Mouse (Mus musculus) megakaryocyte progenitor cell, adult 5-6 weeks (primary cell): ENCODE results near the gene Nmnat2. TPM values are rescaled to one million over a fixed set of nuclear protein-coding genes. Genes with fewer than 3 reads are reported as not detected.

Experiments used
- ATAC-seq: replicated peaks from 2 replicates; pipeline ENCODE4 v1.8.0; 2016; ENCODE audit warnings: mild to moderate bottlenecking, moderate TSS enrichment, inconsistent platforms; ENCODE audit not compliant: poor library complexity
- total RNA-seq, 2 experiments: library from RNA; stranded (forward) in 1 of 2; stranded (reverse) in 1 of 2; fragments of 157-497, 149-512 nt in 1 of 2; fragments of 200-1000 nt in 1 of 2; gene quantifications; 2 replicates each; pipeline versions ENCODE4 v1.2.3 to v1.2.4; 2015 to 2017

Nmnat2 gene
- total RNA-seq, 2 experiments from 2014 or later, result 0.20 to 0.21 TPM

DNA sequence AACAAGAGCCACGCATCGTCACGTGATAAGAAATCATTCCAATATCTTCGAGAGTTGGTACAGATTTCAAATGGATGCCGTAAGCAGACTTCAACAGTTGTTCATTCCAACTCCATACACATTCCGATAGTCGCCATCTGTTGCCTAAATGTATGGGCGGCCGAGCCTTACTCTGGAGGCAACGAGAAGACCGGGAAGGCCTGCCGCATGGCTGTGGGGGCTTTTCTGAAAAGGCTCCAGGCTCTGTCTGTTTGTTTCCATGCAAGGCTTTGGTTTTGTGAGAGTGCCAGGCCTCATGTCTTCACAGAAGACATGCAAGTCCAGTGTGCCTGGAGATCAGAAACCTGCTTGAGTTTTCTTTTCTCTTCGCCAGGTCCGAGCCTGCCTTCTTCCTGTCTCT lies 28.6 kb downstream of the Nmnat2 start:
- ATAC-seq, result no peak

DNA sequence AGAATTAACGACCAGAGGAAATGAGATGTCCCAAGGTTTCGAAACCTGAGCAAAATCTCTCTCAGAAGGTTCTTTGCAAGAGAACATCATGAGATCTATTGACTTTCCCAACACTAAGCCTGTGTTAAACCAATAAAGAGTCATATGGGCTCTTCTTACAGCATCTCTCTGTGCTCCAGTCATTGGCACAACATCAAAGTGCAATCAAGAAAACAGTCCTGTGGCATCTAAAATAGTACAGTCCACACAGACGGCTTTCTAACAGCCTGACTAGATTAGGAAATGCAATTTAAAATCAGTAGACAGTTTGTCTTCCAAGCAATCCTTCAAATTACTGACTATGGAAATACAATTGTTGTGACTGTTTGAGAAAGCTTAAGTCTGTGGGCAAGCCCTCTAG lies 32.2 kb downstream of the Nmnat2 start:
- ATAC-seq, result no peak

DNA sequence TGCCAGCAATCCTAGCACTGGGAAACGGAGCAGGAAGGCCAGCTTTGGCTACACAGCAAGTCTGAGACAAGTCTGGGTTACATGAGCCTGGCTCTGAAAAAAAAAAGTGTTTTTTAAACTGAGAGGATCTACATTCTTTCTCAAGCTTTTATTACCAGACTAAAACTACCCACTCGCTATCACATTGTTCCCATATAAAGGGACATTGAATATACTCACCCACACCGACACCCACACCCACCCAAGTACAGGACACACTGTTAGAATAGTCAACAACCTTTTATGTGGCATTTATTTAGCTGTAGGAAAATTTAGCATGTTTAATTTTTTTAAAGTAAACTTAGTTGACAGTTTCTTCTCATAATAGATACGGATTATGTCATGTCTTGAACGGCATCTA lies 35.3 kb downstream of the Nmnat2 start:
- ATAC-seq, result no peak

DNA sequence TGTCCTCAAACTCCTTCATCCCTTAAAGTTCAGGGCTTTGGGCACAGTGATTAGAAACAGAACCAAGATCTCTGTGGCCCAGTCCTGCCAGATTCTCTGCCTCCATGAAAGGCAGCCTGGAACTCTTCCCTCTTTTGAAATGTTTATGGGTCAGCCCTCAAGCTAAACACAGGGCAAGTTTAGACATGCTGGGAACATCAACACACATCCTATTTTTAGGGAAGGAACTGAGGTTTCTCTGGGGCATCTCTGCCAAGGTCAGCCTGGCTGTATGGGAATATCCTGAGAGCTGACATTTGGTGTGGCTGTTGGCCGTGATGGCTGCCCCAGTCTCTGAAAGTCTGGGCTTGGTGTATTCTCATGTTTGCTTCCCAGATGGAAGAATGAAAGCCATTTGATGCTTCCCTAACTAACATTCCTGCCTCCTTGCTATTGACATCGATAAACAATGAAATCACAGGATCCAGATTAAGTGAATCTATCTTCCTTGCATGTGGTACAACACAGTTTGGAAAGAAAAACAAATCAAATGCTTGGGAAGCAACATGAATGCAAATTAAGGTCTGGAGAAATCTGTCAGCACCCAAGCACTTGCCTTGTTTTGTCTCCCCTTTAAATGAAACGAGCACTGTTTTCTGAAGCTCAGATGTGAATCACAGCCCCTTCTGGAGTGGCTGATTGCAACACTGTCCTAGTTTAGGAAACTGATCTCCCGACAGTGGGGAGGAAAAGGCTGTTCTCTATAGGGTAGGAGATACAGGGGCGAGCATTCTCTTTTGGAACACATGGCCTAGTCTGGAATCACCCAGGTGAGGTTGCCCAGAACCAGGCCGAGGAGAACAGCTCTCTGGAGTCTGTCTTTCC lies 37.7 kb downstream of the Nmnat2 start:
- ATAC-seq, result no peak

DNA sequence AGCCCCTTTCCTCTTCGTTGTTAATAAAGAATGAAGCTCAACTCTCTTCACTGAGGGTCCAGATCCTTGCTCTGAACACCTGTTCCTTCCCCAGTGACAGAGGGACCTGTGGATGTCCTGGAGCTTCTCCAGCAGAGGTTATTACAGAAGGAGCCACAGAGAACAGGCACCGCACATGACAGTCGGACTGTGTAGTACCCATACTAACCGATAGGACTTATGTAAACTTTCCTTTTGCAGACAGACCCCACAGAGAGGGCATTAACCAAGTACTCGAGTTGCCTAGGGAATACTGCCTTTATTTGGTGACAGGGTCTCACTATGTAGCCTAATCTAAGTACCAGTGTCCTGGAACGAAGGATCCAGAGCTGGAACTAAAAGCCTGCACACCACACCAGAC lies 39.0 kb downstream of the Nmnat2 start:
- ATAC-seq, result no peak

DNA sequence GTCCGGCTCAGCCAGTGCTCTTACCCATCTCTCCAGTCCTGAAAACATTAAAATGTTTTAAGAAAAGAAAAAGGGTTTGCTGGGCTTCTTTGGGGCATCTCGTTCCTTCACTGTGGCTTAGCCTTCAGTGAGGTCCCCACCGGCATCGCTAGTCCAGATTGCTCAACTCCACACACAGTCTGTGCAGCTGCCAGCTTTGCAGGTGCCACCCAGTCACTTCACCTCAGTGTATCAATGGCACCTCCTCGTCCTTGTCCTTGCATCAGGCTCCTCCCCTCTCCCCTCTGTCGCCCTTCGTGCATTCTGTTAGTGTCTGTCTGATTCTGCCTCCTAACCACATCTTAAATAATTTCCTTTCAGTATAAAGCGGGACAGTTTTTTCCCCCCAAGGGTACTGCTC lies 45.2 kb downstream of the Nmnat2 start:
- peak; percentile 39 for ATAC-seq

DNA sequence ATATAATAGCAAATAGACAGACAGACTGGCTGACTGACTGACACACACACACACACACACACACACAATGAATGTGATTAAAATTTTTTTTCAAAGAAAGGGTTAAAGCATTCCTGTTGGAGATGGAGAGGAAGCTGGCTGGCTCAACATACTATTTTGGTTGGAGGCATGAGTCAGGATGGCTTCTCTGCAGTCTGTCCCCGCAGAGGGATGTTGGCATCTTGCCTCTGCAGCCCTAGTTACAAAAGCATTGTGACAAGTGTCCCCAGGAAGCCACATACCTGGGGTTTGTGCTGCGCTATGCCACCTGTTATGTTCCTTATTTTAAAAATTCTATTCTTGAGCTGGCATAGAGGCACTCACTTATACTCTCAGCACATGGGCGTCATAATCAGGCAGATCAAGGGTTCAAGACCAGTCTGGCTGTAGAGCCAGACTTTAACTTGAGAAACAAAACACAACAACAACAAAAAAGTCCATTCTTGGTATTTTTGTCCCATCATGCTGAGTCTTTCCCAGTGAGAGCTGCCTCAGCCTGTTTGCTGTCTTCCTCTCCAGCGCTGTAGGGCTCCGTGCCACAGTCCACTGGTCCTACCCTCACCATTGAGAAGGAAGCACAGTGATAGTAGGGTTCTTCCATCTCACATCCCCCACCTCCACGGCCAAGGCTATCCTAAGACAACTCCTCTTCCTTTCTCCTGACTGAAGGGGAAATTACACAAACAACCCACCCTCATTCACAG lies 45.9 kb downstream of the Nmnat2 start:
- ATAC-seq, result no peak

DNA sequence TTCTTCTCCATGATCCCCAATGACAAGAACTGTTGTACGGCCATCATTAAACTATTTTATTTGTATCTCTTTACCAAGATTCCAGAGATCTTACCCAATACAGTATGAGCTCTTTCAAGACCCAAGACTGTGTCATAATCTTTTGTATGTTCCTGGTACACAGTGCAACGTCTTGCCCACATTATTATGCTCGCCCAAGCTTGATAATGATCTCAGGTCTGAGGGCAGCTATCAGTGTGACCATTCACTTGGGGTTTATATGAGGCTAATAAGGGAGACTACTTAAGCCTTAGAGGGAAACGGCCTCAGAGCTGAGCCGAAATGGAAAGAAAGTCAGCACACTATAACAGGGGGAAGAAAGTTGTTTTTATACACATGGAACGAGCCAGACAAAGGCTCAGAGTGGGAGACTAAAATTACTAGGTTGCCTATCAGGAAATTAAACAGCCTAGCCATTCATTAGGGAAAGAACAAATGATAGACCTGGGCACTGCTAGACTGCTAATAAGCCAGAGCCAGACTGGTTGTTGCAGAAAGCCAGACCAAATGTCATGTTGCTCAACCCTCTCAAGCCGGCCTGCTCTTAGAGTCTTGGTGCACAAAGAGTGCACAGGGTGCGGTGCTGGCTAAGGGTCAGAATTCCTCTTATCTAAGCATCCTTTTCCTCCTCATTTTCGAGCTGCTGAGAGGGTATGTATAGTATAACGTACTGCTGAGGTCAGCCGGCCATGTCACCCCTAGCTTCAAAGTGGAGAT lies 47.7 kb downstream of the Nmnat2 start:
- ATAC-seq, result no peak

DNA sequence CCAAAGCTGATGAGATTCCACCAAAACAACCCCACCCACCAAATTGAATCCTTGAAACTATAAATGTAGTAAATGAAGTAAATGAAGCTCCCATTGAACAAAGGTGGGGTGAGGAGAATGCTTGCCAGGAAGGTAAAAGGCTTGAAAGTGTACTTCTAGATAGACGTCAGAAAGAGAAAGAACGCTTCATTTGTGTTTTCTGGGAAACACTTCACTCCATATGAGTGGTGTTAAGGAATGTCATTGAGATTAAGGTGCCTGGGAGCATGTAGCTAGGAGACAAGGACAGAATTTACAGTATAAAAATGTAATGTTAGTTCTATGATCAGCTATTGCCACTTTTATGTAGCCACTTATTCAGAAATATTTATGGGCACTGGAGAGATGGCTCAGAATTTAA lies 49.7 kb downstream of the Nmnat2 start:
- no peak for ATAC-seq

DNA sequence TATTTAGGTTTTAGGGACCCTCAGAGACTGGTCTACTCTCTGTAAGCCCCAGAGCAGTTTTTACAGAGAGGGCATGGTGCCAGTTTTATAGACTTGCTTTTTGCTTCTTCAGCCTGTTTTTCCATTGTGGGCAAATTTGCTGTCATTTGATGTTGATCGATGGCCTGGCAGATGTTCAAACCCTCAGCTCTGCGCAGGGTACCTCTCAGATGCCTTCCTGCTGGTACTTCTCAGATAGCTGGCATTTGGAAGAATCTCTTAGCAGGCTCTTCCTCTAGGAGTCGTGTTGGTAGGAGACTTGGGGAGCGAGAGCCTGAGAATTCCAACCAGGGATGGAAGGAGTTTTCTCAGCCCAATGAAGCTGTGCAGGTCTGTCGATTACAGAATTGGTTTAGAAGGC lies 51.3 kb downstream of the Nmnat2 start:
- peak; percentile 44; the same call in 1 of the 2 replicates for ATAC-seq

DNA sequence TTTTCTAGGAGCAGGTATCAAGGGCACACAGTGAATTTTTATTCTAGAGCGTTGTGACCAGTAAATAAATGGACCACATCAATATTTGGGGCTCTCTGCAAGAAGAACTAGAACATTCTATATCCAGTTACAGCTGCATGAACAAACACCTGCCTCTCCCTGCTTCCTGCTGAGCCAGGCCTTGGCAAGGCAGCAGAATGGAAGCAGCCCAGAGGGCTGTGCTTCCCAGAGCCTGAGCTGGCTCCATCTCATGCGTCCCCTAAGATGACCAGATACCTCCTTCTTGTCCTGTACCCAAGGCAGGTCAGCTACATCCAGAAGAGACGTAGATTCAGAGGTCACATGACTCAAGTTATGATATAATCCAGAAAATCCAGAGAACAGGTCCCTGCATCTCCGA lies 52.0 kb downstream of the Nmnat2 start:
- ATAC-seq, result no peak

DNA sequence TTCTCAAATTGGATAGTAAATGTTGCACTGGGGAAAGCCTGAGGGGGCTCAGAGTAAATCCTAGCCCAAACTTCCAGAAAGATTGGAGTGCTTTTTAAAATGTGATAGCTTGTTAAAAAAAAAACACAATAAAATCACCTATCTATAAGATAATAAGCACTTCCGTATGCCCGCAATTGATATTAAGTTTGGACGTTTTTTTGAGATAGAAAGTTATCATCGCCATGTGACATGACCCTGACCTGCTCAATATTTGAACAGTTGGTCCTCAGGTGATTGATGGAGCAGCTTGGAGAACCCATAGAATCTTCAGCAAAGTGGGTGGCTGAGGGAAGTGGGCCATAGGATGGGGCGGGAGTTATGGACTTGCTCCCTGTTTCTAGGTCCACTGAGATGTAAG lies 52.5 kb downstream of the Nmnat2 start:
- ATAC-seq, result no peak

DNA sequence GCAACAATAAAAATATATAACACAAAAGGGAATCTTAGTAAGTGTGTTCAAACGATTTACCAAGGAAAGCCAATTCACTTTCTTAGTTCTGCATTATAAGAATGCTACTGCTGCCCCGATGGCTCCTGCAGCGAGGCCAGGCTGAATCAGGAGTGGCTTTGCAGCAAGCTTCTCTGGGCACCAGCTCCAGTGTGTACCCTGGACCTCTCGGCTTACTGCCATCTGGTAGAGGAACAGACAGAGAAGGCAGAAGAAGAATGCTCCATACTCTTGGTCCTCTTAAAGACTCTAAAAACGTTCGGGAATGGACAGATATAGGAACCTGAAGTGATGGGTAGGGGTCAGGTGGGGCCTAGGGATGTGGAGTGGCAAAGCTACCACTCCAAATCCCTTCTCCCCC lies 53.0 kb downstream of the Nmnat2 start:
- no peak for ATAC-seq

DNA sequence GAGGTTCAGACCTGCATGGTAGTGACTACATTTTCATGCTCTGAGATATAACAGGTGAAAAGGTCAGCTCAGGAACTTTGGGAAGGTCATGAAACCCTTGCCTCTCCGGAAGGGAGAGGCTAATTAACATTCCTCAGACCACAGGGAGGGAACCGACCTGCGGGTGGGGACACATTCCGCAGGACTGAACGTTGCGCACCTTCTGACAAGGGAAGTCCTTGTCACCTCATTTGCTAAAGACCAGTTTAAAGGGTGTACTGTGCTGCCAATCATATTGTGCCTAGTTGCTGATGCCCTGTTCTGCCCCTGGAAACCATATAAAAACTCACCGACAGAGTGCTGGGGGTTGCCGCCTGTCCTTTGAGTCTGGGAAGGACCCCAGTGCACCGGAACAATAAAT lies 54.5 kb downstream of the Nmnat2 start:
- ATAC-seq, result no peak

DNA sequence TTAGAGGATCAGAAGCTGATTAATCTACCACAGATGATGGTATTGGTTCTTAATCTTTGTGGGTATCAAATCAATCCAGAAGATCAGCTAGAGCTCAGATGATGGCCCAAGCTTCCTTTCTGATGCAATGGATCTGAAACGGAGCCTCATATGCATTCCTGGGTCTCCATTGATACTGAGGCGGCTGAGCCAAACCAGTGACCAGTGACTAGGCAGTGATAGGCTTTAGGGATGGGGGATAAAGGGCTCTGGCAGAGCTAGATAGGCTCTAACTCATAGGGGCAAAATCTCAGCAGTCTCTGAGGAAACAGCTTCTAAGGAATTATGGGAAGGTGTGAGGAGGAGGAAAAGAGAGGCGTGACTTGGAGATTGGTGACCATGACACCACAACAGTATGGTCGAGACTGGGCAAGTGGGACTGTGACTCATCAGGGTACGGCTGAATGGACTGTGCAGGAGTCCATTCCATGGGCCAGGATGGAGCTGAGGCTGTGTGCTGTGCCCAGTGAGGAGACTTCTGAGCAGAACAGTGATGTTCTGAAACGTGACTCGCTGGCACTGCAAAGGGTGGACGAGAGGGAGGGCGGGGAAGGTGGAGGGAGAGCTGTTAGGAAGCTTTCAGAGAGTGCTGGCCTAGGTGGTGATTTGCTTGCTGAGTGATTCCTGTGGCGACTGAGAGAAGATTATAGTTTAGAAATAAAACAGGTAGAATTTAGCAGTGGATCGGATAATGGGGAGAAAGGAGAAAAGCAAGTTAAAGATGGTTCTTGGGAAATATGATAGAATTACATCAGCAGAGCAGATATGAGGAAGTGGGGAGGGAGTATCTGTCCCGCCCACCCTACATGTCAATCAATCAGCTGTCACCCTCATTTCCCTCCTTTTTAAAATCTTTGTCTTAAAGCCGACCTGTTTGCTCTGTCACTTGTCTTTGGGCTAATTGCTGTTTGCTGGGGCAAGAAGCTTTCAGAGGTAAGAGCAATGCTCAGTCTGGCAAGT lies 55.9 kb downstream of the Nmnat2 start:
- ATAC-seq, result peak; percentile 49; the same call in 1 of the 2 replicates

DNA sequence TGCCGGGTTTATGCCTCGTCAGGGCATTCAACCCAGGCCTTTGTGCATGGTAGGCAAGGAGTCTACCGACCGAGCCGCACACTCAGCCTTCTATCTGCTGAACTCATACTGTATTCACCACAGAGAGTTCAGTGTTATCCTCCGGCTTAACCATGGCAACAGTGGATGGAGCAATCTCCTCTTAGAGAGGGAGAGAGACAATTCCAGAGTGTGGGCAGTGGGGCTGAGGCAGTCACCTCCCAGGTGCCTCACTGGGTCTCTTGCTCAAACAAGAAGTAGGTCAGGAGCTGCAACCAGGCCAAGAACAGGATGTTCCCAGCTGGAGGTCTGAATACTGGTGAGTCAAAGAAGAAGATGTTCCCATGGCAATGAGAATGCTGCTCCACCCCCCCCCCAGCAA lies 56.8 kb downstream of the Nmnat2 start:
- ATAC-seq, result no peak

DNA sequence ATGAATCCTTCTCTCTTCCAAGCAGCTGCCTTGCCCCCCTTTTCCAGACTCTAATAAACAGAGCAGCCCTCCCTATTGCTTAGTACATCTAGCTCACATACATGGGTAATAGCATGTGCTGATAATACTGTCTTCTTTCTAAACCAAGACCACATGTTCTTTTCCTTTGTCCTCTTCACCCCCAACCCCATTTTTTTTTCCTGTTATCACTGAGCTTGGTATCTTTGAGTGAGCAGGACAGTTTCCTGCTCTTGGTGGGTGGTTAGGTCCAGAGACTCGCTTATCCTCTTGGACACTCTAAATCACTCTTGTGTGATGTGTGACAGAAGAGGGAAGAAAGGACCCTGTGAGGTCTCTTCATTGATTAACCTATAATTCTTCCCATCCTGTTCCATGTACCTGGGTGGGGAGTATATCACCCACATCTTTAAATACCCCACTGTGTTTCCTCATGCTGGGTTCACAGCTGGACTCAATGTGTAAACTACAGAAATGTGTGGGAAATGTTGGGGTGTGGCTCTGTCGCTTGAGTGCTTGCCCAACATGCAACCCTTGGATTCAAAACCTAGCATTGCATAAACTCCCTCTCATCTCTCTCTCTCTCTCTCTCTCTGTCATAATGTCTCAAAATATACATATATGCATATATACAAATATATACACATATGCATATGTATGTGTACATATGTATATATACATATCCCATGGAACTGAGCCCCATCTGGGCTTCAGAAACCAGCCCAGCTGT lies 58.9 kb downstream of the Nmnat2 start:
- ATAC-seq, result no peak

DNA sequence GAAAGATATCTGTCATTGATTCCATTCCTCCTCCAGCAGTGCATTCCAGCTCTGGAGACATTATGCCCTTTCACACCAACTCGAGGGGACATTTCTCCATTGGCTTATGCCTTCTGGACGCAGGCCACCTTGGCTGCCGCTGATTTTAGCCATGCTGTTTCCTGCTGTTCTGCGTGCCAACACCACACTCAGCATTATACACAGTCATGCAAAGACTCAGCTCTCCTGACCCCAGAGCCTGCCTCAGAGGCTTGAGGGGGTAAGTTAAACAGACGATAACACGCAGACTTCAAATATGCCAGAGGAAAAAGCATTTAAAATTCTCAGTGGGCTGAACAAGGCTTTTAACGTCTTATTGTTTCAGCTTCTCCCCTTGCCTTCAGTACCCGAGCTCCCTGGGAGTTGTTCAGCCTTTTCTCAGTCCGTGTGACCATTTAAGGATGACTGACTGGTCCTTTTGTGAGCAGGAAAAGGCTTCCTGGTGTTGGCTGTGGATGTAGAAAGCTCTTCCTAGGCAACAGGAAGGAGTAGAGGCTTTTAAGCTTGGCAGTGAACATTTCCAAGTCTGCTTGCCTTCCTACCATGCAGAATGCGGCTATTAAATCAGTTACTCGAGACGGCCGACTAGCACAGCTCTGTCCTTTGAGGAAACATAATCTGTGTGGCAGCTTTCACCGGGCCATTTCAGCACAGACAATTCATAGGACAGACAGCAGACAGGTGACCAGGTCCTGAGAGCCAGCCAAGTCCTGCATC lies 59.8 kb downstream of the Nmnat2 start:
- peak; percentile 42; the same call in 1 of the 2 replicates for ATAC-seq
